Mouse (Mus musculus): ENCODE measurements around the gene Gm20509. TPM values are rescaled to one million over a fixed set of nuclear protein-coding genes. Genes with fewer than 3 reads are reported as not detected.
"Not testable (repeated sequence)": the region's sequence is repeated elsewhere in the genome, so short reads cannot be mapped to it uniquely, and the experiment has no call there.

The Gm20509 gene
- total RNA-seq, 2 experiments from 2014 or later, result not detected

- intact Hi-C loops (cut with DNase I), result no loop called here
Observed at GRCm38 (mm10) chr9:73097898-73098297, 4.4 kb upstream of the Gm20509 start.

GRCm38 (mm10) chr9:73101536-73101935 lies 734 bp upstream of the Gm20509 start, which contains the start of gene Khdc3:
Khdc3 (plus strand) TSS chr9:73101836.
- intact Hi-C loops (cut with DNase I), result no loop called here
- DNase-seq, result no peak

More at GRCm38 (mm10) chr9:73097898-73098297, 4.4 kb upstream of the Gm20509 start:
- no peak for DNase-seq

- intact Hi-C loops (cut with DNase I), result no loop called here
- peak; percentile 38 to 64 for DNase-seq
Observed at GRCm38 (mm10) chr9:73103159-73103879, 1.0 kb downstream of the Gm20509 start.

GRCm38 (mm10) chr9:73103880-73104198 lies 1.6 kb downstream of the Gm20509 start:
- intact Hi-C loops (cut with DNase I), result no loop called here
- no peak for DNase-seq

GRCm38 (mm10) chr9:73105141-73105540 lies 2.9 kb downstream of the Gm20509 start:
- intact Hi-C loops (cut with DNase I), result no loop called here
- no peak for DNase-seq

- no peak for DNase-seq
- intact Hi-C loops (cut with DNase I), result no loop called here
Observed at GRCm38 (mm10) chr9:73105771-73106170, 3.5 kb downstream of the Gm20509 start.

- DNase-seq, result peak; percentile 89 to 92
- intact Hi-C loops (cut with DNase I), result no loop called here
Observed at GRCm38 (mm10) chr9:73112919-73113906, 10.9 kb downstream of the Gm20509 start, which contains the start of gene Rsl24d1. Rsl24d1 (plus strand) TSS chr9:73113426.

- DNase-seq; intact Hi-C loops (cut with DNase I): not testable (repeated sequence)
Observed at GRCm38 (mm10) chr9:73116704-73117103, 14.4 kb downstream of the Gm20509 start.

- intact Hi-C loops (cut with DNase I), result no loop called here
- no peak for DNase-seq
Observed at GRCm38 (mm10) chr9:73118012-73118411, 15.7 kb downstream of the Gm20509 start.

GRCm38 (mm10) chr9:73121735-73122134 lies 19.5 kb downstream of the Gm20509 start:
- intact Hi-C loops (cut with DNase I), result no loop called here
- DNase-seq, result peak; percentile 10 to 28

GRCm38 (mm10) chr9:73125043-73125570 lies 22.8 kb downstream of the Gm20509 start:
- no peak for DNase-seq
- intact Hi-C loops (cut with DNase I), result no loop called here

GRCm38 (mm10) chr9:73127457-73127856 lies 25.2 kb downstream of the Gm20509 start:
- no peak for DNase-seq
- intact Hi-C loops (cut with DNase I), result no loop called here

GRCm38 (mm10) chr9:73129875-73130274 lies 27.6 kb downstream of the Gm20509 start:
- DNase-seq, result no peak
- intact Hi-C loops (cut with DNase I), result no loop called here

GRCm38 (mm10) chr9:73130529-73130928 lies 28.3 kb downstream of the Gm20509 start:
- intact Hi-C loops (cut with DNase I), result no loop called here
- DNase-seq, result no peak

GRCm38 (mm10) chr9:73137341-73137886 lies 35.1 kb downstream of the Gm20509 start:
- DNase-seq, result no peak
- intact Hi-C loops (cut with DNase I), result no loop called here

GRCm38 (mm10) chr9:73154347-73154746 lies 52.1 kb downstream of the Gm20509 start:
- intact Hi-C loops (cut with DNase I), result no loop called here
- no peak for DNase-seq

- DNase-seq, result no peak
Observed at GRCm38 (mm10) chr9:73157968-73158367, 55.7 kb downstream of the Gm20509 start.

GRCm38 (mm10) chr9:73159265-73159664 lies 57.0 kb downstream of the Gm20509 start:
- intact Hi-C loops (cut with DNase I), result no loop called here
- DNase-seq, result peak in 1 of 2 experiments; percentile 36

More at GRCm38 (mm10) chr9:73157968-73158367, 55.7 kb downstream of the Gm20509 start:
- intact Hi-C loops (cut with DNase I), result no loop called here

GRCm38 (mm10) chr9:73162571-73163333 lies 60.5 kb downstream of the Gm20509 start:
- DNase-seq, result peak; percentile 82 to 89
- intact Hi-C loops (cut with DNase I), result loop anchor here (1.0 to 5.0 kb wide), 3 partner anchors 821 to 920 kb away; no protein-coding TSS in a partner anchor

- DNase-seq, result peak in 1 of 2 experiments; percentile 9
- intact Hi-C loops (cut with DNase I), result no loop called here
Observed at GRCm38 (mm10) chr9:73165631-73166030, 63.4 kb downstream of the Gm20509 start.

All from heart, postnatal 10 days (tissue).